Mouse (Mus musculus) lung, embryonic 14.5 days (tissue): Measurements from ENCODE around the gene Rad9b. TPM values are rescaled to one million over a fixed set of nuclear protein-coding genes. Genes with fewer than 3 reads are reported as not detected.
A peak's percentile ranks its signal among the peaks of the same experiment; 100 is the strongest.

ENCODE experiments used
- ATAC-seq: fragments of 200-750 bp; cut with Nextera tagmentation; 2 replicates; pipeline ENCODE4 v1.8.0; 2017; ENCODE audit warnings: mild to moderate bottlenecking, moderate TSS enrichment, moderate library complexity; ENCODE audit not compliant: insufficient read depth
- DNase-seq: peaks from one replicate; pipeline ENCODE4 v3.0.0-alpha.2; 2015
- H3K27ac ChIP-seq: fragments of 300-500 bp; sonication (generic); 2 replicates; pipeline ENCODE4 v1.5.1; 2014; ENCODE audit warnings: low read depth, mild to moderate bottlenecking, moderate library complexity
- H3K27me3 ChIP-seq: fragments of 300-500 bp; sonication (generic); 2 replicates; pipeline ENCODE4 v1.6.1; 2014; ENCODE audit warnings: low read length, control low read depth; ENCODE audit not compliant: insufficient read depth
- H3K36me3 ChIP-seq: fragments of 300-500 bp; sonication (generic); 2 replicates; pipeline ENCODE4 v1.6.1; 2014; ENCODE audit warnings: control low read depth; ENCODE audit not compliant: insufficient read depth
- H3K4me1 ChIP-seq: fragments of 300-500 bp; sonication (generic); 2 replicates; pipeline ENCODE4 v1.6.1; 2014; ENCODE audit warnings: antibody characterized with exemption, control low read depth; ENCODE audit not compliant: insufficient read depth
- H3K4me2 ChIP-seq: fragments of 300-500 bp; sonication (generic); 2 replicates; pipeline ENCODE4 v1.6.1; 2014; ENCODE audit warnings: mild to moderate bottlenecking
- H3K4me3 ChIP-seq: fragments of 300-500 bp; sonication (generic); 2 replicates; pipeline ENCODE4 v1.5.1; 2014; ENCODE audit warnings: low read depth, low read length
- H3K9ac ChIP-seq: fragments of 300-500 bp; sonication (generic); 2 replicates; pipeline ENCODE4 v1.6.1; 2014
- H3K9me3 ChIP-seq: fragments of 300-500 bp; sonication (generic); 2 replicates; pipeline ENCODE4 v1.6.1; 2016; ENCODE audit warnings: low read depth, low read length, control low read depth
- CTCF ChIP-seq: IDR thresholded peaks from 2 replicates; pipeline ENCODE4 v1.5.1; 2016; ENCODE audit warnings: antibody characterized with exemption, low read depth
- WGBS: fragments of 180-500 bp; shearing (Covaris S2); extraction: QIAGEN DNeasy Blood & Tissue Kit; methylation state at CpG from one replicate; pipeline ENCODE4 v1.1.7; 2014; 5-methylcytosine and 5-hydroxymethylcytosine counted together
- polyA plus RNA-seq: library from polyadenylated mRNA; unstranded; fragments of >200 nt; fragmentation: Nextera tagmentation; extraction: Ambion mirVana; gene quantifications from 2 replicates; pipeline ENCODE4 v1.2.1, GENCODE M21; 2014

Rad9b gene
- polyA plus RNA-seq, 1 experiment from 2014 or later: 5.3 TPM

DNA sequence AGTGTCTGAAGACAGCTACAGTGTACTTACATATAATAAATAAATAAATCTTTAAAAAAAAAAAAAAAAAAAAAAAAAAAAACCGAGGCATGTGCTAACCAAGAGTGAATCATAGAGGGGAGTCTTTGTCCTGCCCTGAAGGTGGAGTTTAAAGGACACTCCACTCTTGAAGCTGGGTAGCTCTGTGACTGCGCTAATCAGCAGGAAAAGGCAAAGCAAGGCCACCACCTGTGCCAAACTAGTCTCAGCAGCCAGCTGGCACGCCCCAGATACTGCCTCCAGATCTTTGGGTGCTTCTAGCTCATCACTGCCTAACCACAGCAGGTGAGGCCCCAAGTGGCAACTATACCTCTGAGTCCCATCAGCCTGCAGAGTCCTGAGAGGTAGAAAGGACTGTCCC lies 19.4 kb downstream of the Rad9b start:
- H3K4me2 ChIP-seq: no peak overlapping the region
- H3K4me3 ChIP-seq: no peak overlapping the region
- no peaks in the 10 kb centered on the region for H3K9me3 ChIP-seq
- no peaks in the 10 kb centered on the region for H3K4me1 ChIP-seq
- H3K27ac ChIP-seq: no peak overlapping the region
- no peak for DNase-seq
- no peaks in the 10 kb centered on the region for H3K36me3 ChIP-seq
- ATAC-seq: no peak
- 66% methylated on average over 3 of the region's 3 CpGs for WGBS
- H3K27me3 ChIP-seq: no peaks in the 10 kb centered on the region
- no peak overlapping the region for H3K9ac ChIP-seq
- TF ChIP-seq CTCF: no peak

- Histone ChIP-seq H3K4me1 (no peaks in the 10 kb centered on the region), H3K4me3 (no peak overlapping the region), H3K9ac (no peak overlapping the region), H3K9me3 (no peaks in the 10 kb centered on the region), H3K27me3 (no peaks in the 10 kb centered on the region), H3K36me3 (peaks cover 8% of the 10 kb centered on the region; the same call in 1 of the 2 replicates), H3K27ac (no peak overlapping the region), H3K4me2 (no peak overlapping the region)
- DNase-seq: no peak
- WGBS: 77% methylated on average over 4 of the region's 4 CpGs
- ATAC-seq: no peak
- no peak for TF ChIP-seq CTCF
Measured at GRCm38 (mm10) chr5:122330269-122330668, 23.8 kb downstream of the Rad9b start.

GRCm38 (mm10) chr5:122327283-122327682 lies 26.8 kb downstream of the Rad9b start:
- Histone ChIP-seq H3K9ac (no peak overlapping the region), H3K4me3 (no peak overlapping the region), H3K4me1 (no peaks in the 10 kb centered on the region), H3K36me3 (peaks cover 24% of the 10 kb centered on the region), H3K9me3 (no peaks in the 10 kb centered on the region), H3K27me3 (no peaks in the 10 kb centered on the region), H3K27ac (no peak overlapping the region), H3K4me2 (no peak overlapping the region)
- no peak for TF ChIP-seq CTCF
- 79% methylated on average over 3 of the region's 3 CpGs for WGBS
- no peak for DNase-seq
- ATAC-seq: no peak

- H3K9ac ChIP-seq: no peak overlapping the region
- H3K4me1 ChIP-seq: no peaks in the 10 kb centered on the region
- H3K9me3 ChIP-seq: no peaks in the 10 kb centered on the region
- DNase-seq (no peak), ATAC-seq (no peak)
- H3K27ac ChIP-seq: no peak overlapping the region
- no peak overlapping the region for H3K4me3 ChIP-seq
- no peak overlapping the region for H3K4me2 ChIP-seq
- H3K27me3 ChIP-seq: no peaks in the 10 kb centered on the region
- H3K36me3 ChIP-seq: peaks cover 40% of the 10 kb centered on the region
- TF ChIP-seq CTCF: no peak
- 80% methylated on average over 8 of the region's 8 CpGs for WGBS
Measured at GRCm38 (mm10) chr5:122325477-122325876, 28.6 kb downstream of the Rad9b start.

- DNase-seq: no peak
- WGBS: 86% methylated on average over 23 of the region's 23 CpGs
- peaks cover 47% of the 10 kb centered on the region for H3K36me3 ChIP-seq
Measured at GRCm38 (mm10) chr5:122324608-122325431, 29.2 kb downstream of the Rad9b start.

DNA sequence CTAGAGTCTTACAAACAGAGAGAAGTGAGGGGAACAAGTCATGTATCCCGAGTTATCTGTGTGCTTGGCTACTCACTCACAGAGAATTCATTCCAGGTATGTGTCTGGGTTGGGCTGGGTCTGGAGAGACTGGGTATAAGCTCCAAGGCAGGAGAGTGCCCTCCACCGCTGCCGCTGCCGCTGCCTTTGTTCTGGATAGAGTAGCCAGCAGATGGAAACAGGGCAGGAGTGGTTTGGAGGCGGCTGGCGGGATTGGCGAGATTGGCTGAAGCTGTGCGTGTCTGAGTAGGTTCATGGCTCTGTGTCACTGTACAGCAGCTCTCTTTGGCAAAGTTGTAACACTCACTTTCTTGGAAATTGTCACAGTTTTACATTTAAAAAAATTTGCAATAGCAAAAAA lies 30.5 kb downstream of the Rad9b start:
- H3K4me2 ChIP-seq: no peak overlapping the region
- no peak overlapping the region for H3K4me3 ChIP-seq
- DNase-seq (no peak), ATAC-seq (no peak)
- no peak overlapping the region for H3K9ac ChIP-seq
- no peaks in the 10 kb centered on the region for H3K27me3 ChIP-seq
- WGBS: 76% methylated on average over 8 of the region's 8 CpGs
- H3K36me3 ChIP-seq: peaks cover 53% of the 10 kb centered on the region
- H3K27ac ChIP-seq: no peak overlapping the region
- no peaks in the 10 kb centered on the region for H3K9me3 ChIP-seq
- H3K4me1 ChIP-seq: no peaks in the 10 kb centered on the region
- TF ChIP-seq CTCF: no peak

More at GRCm38 (mm10) chr5:122324608-122325431, 29.2 kb downstream of the Rad9b start:
- H3K9me3 ChIP-seq: no peaks in the 10 kb centered on the region
- no peak overlapping the region for H3K27ac ChIP-seq
- no peak overlapping the region for H3K4me3 ChIP-seq
- no peak for TF ChIP-seq CTCF
- no peaks in the 10 kb centered on the region for H3K27me3 ChIP-seq
- ATAC-seq: no peak
- no peak overlapping the region for H3K9ac ChIP-seq
- H3K4me2 ChIP-seq: no peak overlapping the region
- H3K4me1 ChIP-seq: no peaks in the 10 kb centered on the region

- Histone ChIP-seq H3K9ac (no peak overlapping the region; the same call in 1 of the 2 replicates), H3K27ac (peak overlapping the region; percentile 54; the same call in 1 of the 2 replicates), H3K4me2 (no peak overlapping the region), H3K36me3 (peaks cover 53% of the 10 kb centered on the region), H3K4me1 (no peaks in the 10 kb centered on the region), H3K9me3 (no peaks in the 10 kb centered on the region), H3K4me3 (no peak overlapping the region), H3K27me3 (no peaks in the 10 kb centered on the region)
- no peak for TF ChIP-seq CTCF
- WGBS: 39% methylated on average over 12 of the region's 12 CpGs
- no peak for DNase-seq
- ATAC-seq: no peak
Measured at GRCm38 (mm10) chr5:122320205-122320781, 33.7 kb downstream of the Rad9b start.
